Mouse (Mus musculus): ENCODE results near the gene Srrt. TPM values are rescaled to one million over a fixed set of nuclear protein-coding genes. Genes with fewer than 3 reads are reported as not detected.
A peak's percentile ranks its signal among the peaks of the same experiment; 100 is the strongest.

Gene Srrt
- polyA plus RNA-seq, 1 experiment from 2014 or later: 68.0 TPM

DNA sequence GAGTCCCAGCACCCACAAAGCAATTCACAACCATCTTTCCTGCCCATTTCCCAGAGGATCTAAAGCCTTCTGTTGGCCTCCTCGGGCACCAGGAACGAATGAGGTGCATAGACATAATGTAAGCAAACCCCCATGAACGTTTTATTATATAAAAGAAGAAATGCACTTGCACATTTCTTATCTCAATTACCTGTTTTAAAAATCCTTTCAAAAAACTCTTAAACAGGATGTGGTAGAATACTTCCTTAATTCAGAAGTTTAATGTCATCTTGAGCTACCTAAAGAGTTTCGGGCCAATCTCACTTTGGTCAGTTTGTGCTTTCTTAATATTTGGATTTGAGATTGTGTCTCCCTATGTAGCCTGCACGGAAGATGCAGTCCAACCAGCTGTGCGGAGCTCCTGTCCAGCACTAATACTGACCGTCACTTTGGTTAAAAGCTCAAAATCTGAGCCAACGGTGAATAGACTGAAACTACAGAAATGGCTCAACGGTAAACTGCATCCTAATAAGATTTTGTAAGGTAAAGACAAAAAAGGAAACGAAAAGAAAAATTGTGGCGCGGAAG lies 952 bp downstream of the Srrt start:
- 4% methylated on average over 12 of the region's 12 CpGs for WGBS (ENCODE audit: insufficient replicate concordance)
- no peaks in the 10 kb centered on the region for H3K9me3 ChIP-seq (replicated peaks; ENCODE audit: control insufficient read depth, low read length)
- H3K9ac ChIP-seq (ENCODE audit: low read depth, low read length): peak overlapping the region; percentile 95
- H3K27me3 ChIP-seq (ENCODE audit: control insufficient read depth, insufficient read depth, low read depth, low read length): no peaks in the 10 kb centered on the region
- peak overlapping the region; percentile 91 for H3K27ac ChIP-seq (ENCODE audit: low read length)
- H3K4me3 ChIP-seq (ENCODE audit: low read depth, low read length): peak overlapping the region; percentile 93
- H3K36me3 ChIP-seq (ENCODE audit: control insufficient read depth, insufficient read depth): peaks cover 35% of the 10 kb centered on the region
- H3K4me2 ChIP-seq (ENCODE audit: low read depth, low read length): peak overlapping the region; percentile 74
- ATAC-seq (ENCODE audit: low read depth): no peak
- peaks cover 32% of the 10 kb centered on the region for H3K4me1 ChIP-seq (ENCODE audit: control insufficient read depth, low read depth, low read length)

DNA sequence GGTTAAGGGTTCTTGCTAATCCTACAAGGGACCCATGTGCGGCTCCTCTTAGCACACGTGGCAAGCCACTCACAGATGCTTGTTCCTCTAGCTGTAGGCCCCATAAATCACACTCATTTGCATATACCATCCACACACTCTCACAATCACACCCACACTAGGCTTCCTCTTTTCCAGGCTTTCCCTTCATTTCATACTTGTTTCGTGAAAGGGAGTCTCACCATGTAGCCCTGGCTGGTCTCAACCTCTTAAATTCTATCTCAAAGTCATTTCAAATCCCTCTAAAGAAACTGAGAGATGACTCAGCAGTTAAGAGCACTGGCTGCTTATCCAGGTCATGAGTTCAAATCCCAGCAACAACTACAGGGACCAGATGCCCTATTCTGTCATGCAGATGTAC lies 1.7 kb downstream of the Srrt start:
- Histone ChIP-seq H3K9ac (ENCODE audit: low read depth, low read length) (peak overlapping the region; percentile 35; the same call in 1 of the 2 replicates), H3K9me3 (replicated peaks; ENCODE audit: control insufficient read depth, low read length) (no peaks in the 10 kb centered on the region), H3K4me1 (ENCODE audit: control insufficient read depth, low read depth, low read length) (peaks cover 32% of the 10 kb centered on the region), H3K36me3 (ENCODE audit: control insufficient read depth, insufficient read depth) (peaks cover 41% of the 10 kb centered on the region), H3K4me3 (ENCODE audit: low read depth, low read length) (peak overlapping the region; percentile 93), H3K27ac (ENCODE audit: low read length) (no peak overlapping the region), H3K4me2 (ENCODE audit: low read depth, low read length) (peak overlapping the region; percentile 74), H3K27me3 (ENCODE audit: control insufficient read depth, insufficient read depth, low read depth, low read length) (no peaks in the 10 kb centered on the region)
- no peak for ATAC-seq (ENCODE audit: low read depth)
- whole genome bisulfite sequencing (ENCODE audit: insufficient replicate concordance): 31% methylated on average over 3 of the region's 3 CpGs

DNA sequence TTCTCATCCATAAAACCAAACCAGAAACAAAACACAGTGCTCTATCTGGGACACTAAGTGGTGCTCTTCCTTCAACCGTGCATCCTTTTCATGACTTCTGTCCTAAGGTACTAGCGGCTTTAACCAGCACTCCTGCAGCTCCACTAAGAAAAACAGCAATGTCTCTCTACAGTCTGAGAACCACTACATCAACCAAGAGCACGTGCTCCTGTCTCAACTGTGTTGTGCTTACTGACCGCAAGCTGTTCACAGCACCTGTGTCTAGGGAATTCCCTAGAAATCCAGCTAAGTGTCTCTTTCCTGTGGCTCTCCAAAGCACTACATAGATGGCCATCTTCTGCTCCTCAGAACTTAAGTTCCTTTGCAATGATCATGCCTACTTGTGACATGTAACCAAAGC lies 2.7 kb downstream of the Srrt start:
- Histone ChIP-seq H3K9ac (ENCODE audit: low read depth, low read length) (no peak overlapping the region; the same call in 1 of the 2 replicates), H3K4me2 (ENCODE audit: low read depth, low read length) (peak overlapping the region; percentile 74), H3K36me3 (ENCODE audit: control insufficient read depth, insufficient read depth) (peaks cover 51% of the 10 kb centered on the region), H3K4me3 (ENCODE audit: low read depth, low read length) (peak overlapping the region; percentile 93), H3K9me3 (replicated peaks; ENCODE audit: control insufficient read depth, low read length) (no peaks in the 10 kb centered on the region), H3K4me1 (ENCODE audit: control insufficient read depth, low read depth, low read length) (peaks cover 32% of the 10 kb centered on the region), H3K27ac (ENCODE audit: low read length) (no peak overlapping the region), H3K27me3 (ENCODE audit: control insufficient read depth, insufficient read depth, low read depth, low read length) (no peaks in the 10 kb centered on the region)
- WGBS (ENCODE audit: insufficient replicate concordance): 68% methylated on average over 4 of the region's 4 CpGs
- ATAC-seq (ENCODE audit: low read depth): no peak

DNA sequence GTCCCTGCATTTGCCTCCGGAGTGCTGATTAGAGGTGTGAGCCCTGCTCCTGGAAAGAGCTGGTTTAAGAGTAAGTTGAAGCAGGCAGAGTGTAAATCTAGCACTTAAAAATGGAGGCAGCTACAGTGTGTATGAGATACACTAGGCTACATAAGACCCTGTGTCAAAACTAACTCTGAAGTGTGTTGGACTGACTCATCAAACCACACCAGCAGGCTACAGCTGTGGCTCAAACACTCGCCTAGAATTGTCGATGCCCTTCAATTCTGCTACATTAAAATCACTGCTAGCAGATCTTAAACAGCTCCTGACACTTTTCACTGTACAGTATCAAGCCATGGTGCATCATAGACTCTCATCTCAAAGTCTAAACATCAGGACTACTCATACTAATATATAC lies 3.3 kb downstream of the Srrt start:
- Histone ChIP-seq H3K9ac (ENCODE audit: low read depth, low read length) (peak overlapping the region; percentile 0; the same call in 1 of the 2 replicates), H3K4me1 (ENCODE audit: control insufficient read depth, low read depth, low read length) (peaks cover 32% of the 10 kb centered on the region), H3K4me2 (ENCODE audit: low read depth, low read length) (peak overlapping the region; percentile 74; the same call in 1 of the 2 replicates), H3K36me3 (ENCODE audit: control insufficient read depth, insufficient read depth) (peaks cover 52% of the 10 kb centered on the region), H3K27me3 (ENCODE audit: control insufficient read depth, insufficient read depth, low read depth, low read length) (no peaks in the 10 kb centered on the region), H3K27ac (ENCODE audit: low read length) (no peak overlapping the region), H3K4me3 (ENCODE audit: low read depth, low read length) (no peak overlapping the region), H3K9me3 (replicated peaks; ENCODE audit: control insufficient read depth, low read length) (no peaks in the 10 kb centered on the region)
- WGBS (ENCODE audit: insufficient replicate concordance): 69% methylated on average over 3 of the region's 3 CpGs
- ATAC-seq (ENCODE audit: low read depth): no peak

DNA sequence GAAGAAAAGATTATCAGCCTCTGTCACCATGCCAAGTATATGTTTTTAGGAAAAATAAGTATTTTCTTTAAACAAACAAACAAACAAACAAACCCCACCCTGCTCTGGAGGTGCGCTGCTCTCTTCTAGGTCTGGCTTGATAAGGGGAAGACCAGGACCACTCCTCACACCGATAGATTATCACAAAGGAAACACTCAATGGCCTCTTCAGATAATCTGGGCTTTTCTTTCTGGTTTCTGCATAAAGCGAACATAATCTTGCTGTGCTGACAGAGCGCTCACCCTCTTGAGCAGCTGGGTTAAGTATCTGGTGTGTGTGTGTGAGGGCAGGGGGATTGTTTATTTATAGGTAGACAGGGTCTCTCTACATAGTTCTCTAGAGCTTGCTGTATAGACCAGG lies 3.9 kb downstream of the Srrt start:
- Histone ChIP-seq H3K9me3 (replicated peaks; ENCODE audit: control insufficient read depth, low read length) (no peaks in the 10 kb centered on the region), H3K4me1 (ENCODE audit: control insufficient read depth, low read depth, low read length) (peaks cover 32% of the 10 kb centered on the region), H3K27me3 (ENCODE audit: control insufficient read depth, insufficient read depth, low read depth, low read length) (no peaks in the 10 kb centered on the region), H3K4me3 (ENCODE audit: low read depth, low read length) (no peak overlapping the region), H3K9ac (ENCODE audit: low read depth, low read length) (no peak overlapping the region), H3K27ac (ENCODE audit: low read length) (no peak overlapping the region), H3K4me2 (ENCODE audit: low read depth, low read length) (0 out of 2 replicates have a peak overlapping the region, but pooled peaks have one; percentile 74), H3K36me3 (ENCODE audit: control insufficient read depth, insufficient read depth) (peaks cover 55% of the 10 kb centered on the region)
- WGBS (ENCODE audit: insufficient replicate concordance): 26% methylated on average over 4 of the region's 4 CpGs
- no peak for ATAC-seq (ENCODE audit: low read depth)

DNA sequence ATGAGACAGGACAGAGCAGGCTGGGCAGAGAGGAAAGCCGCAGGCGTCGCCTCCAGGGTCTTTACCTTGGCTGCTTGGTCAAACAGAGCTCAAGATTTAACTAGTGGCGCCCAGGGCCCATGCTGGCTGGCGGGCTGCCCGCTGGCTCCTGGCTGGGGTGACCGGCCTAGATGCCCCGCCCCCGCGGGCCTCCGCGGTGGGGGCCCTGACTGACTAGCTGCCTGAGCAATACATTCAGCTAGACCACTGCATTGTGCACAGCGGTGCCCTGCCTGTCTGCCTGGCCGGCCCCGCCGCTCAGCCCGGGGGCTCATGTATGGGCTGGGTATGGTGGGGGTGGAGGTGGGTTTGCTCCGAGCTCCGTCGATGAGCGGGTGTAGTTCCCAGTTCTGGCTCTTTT lies 6.2 kb downstream of the Srrt start:
- H3K27ac ChIP-seq (ENCODE audit: low read length): no peak overlapping the region
- peak; percentile 14; the same call in 1 of the 2 replicates for ATAC-seq (ENCODE audit: low read depth)
- 89% methylated on average over 21 of the region's 21 CpGs for WGBS (ENCODE audit: insufficient replicate concordance)

DNA sequence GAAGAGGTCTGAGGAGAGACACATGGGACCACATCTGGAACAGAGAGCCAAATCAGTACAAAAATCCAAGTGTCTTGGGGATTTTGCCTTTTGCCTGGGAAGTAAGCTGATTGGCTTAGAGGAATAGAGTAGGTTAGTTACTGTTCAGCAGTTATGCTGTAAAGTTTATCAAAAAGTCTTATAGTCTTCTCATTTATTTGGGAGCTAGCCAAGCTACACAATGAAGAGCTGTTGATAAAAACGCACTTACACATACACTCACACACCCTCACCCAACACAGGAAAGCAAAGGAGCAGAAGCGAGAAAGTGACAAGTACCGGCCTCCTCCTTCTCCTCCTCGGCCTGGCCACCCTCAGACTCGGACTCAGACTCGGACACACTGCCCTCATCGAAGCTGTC lies 8.2 kb downstream of the Srrt start:
- H3K27me3 ChIP-seq (ENCODE audit: control insufficient read depth, insufficient read depth, low read depth, low read length): no peaks in the 10 kb centered on the region
- H3K9me3 ChIP-seq (replicated peaks; ENCODE audit: control insufficient read depth, low read length): no peaks in the 10 kb centered on the region
- peaks cover 90% of the 10 kb centered on the region for H3K36me3 ChIP-seq (ENCODE audit: control insufficient read depth, insufficient read depth)
- no peak overlapping the region for H3K4me3 ChIP-seq (ENCODE audit: low read depth, low read length)
- no peak for ATAC-seq (ENCODE audit: low read depth)
- no peak overlapping the region for H3K27ac ChIP-seq (ENCODE audit: low read length)
- H3K4me2 ChIP-seq (ENCODE audit: low read depth, low read length): no peak overlapping the region
- WGBS (ENCODE audit: insufficient replicate concordance): 76% methylated on average over 7 of the region's 7 CpGs
- peaks cover 17% of the 10 kb centered on the region for H3K4me1 ChIP-seq (ENCODE audit: control insufficient read depth, low read depth, low read length)
- H3K9ac ChIP-seq (ENCODE audit: low read depth, low read length): no peak overlapping the region

More for the DNA sequence above, 6.2 kb downstream of the Srrt start:
- Histone ChIP-seq H3K27me3 (ENCODE audit: control insufficient read depth, insufficient read depth, low read depth, low read length) (no peaks in the 10 kb centered on the region), H3K9ac (ENCODE audit: low read depth, low read length) (no peak overlapping the region), H3K36me3 (ENCODE audit: control insufficient read depth, insufficient read depth) (peaks cover 78% of the 10 kb centered on the region), H3K4me1 (ENCODE audit: control insufficient read depth, low read depth, low read length) (peaks cover 26% of the 10 kb centered on the region), H3K4me2 (ENCODE audit: low read depth, low read length) (no peak overlapping the region), H3K9me3 (replicated peaks; ENCODE audit: control insufficient read depth, low read length) (no peaks in the 10 kb centered on the region), H3K4me3 (ENCODE audit: low read depth, low read length) (no peak overlapping the region)

DNA sequence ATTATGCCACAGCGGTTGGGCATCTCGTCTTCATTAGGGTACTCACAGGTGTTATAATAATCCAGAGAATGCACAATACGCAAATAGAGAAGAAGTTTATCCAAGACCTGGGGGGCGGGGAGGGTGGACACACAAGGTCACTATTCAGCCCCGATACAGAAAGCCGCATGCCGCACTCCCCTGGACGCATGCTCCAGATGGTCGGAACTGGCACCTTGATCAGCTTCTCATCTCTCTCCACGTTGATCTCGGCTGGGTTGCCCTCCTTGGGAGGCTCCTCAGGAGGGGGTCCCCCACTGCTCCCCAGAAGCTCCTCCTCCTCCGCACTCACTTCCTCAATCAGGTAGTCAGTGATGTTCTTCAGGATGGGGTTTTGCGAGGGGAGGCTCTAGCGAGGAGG lies 10.3 kb downstream of the Srrt start:
- peaks cover 72% of the 10 kb centered on the region for H3K36me3 ChIP-seq (ENCODE audit: control insufficient read depth, insufficient read depth)
- no peak overlapping the region for H3K4me2 ChIP-seq (ENCODE audit: low read depth, low read length)
- WGBS (ENCODE audit: insufficient replicate concordance): 87% methylated on average over 14 of the region's 14 CpGs
- H3K4me3 ChIP-seq (ENCODE audit: low read depth, low read length): no peak overlapping the region
- no peak for ATAC-seq (ENCODE audit: low read depth)
- no peak overlapping the region for H3K9ac ChIP-seq (ENCODE audit: low read depth, low read length)
- H3K27ac ChIP-seq (ENCODE audit: low read length): no peak overlapping the region
- no peaks in the 10 kb centered on the region for H3K27me3 ChIP-seq (ENCODE audit: control insufficient read depth, insufficient read depth, low read depth, low read length)
- H3K9me3 ChIP-seq (replicated peaks; ENCODE audit: control insufficient read depth, low read length): no peaks in the 10 kb centered on the region
- H3K4me1 ChIP-seq (ENCODE audit: control insufficient read depth, low read depth, low read length): peaks cover 29% of the 10 kb centered on the region

DNA sequence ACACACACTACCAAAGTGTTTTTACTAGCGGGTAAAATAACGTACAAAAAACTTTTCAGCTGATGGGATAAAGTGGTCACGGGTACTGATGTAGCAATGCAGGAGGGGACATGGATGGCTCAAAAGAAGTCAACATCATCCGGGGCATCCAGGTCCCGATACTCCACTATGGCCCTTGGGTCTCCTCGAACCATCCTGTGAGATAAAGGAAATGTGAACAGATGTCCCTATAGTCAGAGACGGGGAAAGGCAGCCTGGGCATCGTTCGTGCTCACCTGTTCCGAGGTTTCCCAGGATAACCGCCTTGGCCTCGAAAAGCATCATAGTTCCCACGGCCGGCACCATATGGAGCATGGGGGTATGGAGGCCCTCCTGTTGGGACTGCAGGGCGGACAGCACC lies 11.8 kb downstream of the Srrt start:
- ATAC-seq (ENCODE audit: low read depth): no peak

More for the DNA sequence above, 11.8 kb downstream of the Srrt start:
- H3K9ac ChIP-seq (ENCODE audit: low read depth, low read length): no peak overlapping the region
- no peak overlapping the region for H3K27ac ChIP-seq (ENCODE audit: low read length)
- no peak overlapping the region for H3K4me3 ChIP-seq (ENCODE audit: low read depth, low read length)
- H3K4me2 ChIP-seq (ENCODE audit: low read depth, low read length): peak overlapping the region; percentile 100; the same call in 1 of the 2 replicates
- no peaks in the 10 kb centered on the region for H3K9me3 ChIP-seq (replicated peaks; ENCODE audit: control insufficient read depth, low read length)
- H3K36me3 ChIP-seq (ENCODE audit: control insufficient read depth, insufficient read depth): peaks cover 59% of the 10 kb centered on the region
- no peaks in the 10 kb centered on the region for H3K27me3 ChIP-seq (ENCODE audit: control insufficient read depth, insufficient read depth, low read depth, low read length)
- WGBS (ENCODE audit: insufficient replicate concordance): 93% methylated on average over 15 of the region's 15 CpGs
- peaks cover 43% of the 10 kb centered on the region for H3K4me1 ChIP-seq (ENCODE audit: control insufficient read depth, low read depth, low read length)

All from liver, embryonic 16.5 days (tissue).